Mouse (Mus musculus): ENCODE measurements at regions not wholly inside any gene's neighbourhood (a gene's known extent, or its start where the extent isn't known, plus 50 kb on each side); places are given as distances from the start of the nearest gene placed in this dataset.

- TF ChIP-seq CTCF (IDR thresholded peaks at IDR 0.05; ENCODE audit: low read depth) (no peak), EP300 (optimal IDR thresholded peaks at IDR 0.05) (no peak)
These were observed 251.6 kb downstream of the Qdpr start for GRCm38 (mm10) chr5:45198408-45198807.

All from stomach, postnatal 0 days (tissue).